Mouse (Mus musculus) adrenal gland, postnatal 4 days (tissue): ENCODE results near the gene Ralb. TPM values are rescaled to one million over a fixed set of nuclear protein-coding genes. Genes with fewer than 3 reads are reported as not detected.

ENCODE experiments used
- total RNA-seq, 2 experiments: library from RNA; stranded (reverse); gene quantifications; 2 replicates each; pipeline ENCODE4 v1.2.3; 2021

Gene Ralb
- total RNA-seq, 2 experiments from 2014 or later = 69.3 to 76.0 TPM

Other genes with a start within 250 kb of the Ralb start
- gene Inhbb, start 82.5 kb downstream of the Ralb start, total RNA-seq = 1 to 10 TPM; 4.2 to 5.0 TPM
- 10 to 100 TPM; 20.3 to 21.3 TPM for gene Tmem185b, start 21.4 kb upstream of the Ralb start, total RNA-seq
- gene Epb41l5, start 144.2 kb upstream of the Ralb start, total RNA-seq = 10 to 100 TPM; 13.1 to 20.2 TPM